Mouse (Mus musculus): ENCODE measurements around the gene Frmpd1. TPM values are rescaled to one million over a fixed set of nuclear protein-coding genes. Genes with fewer than 3 reads are reported as not detected.

Gene Frmpd1
- polyA plus RNA-seq, 1 experiment: not detected

DNA sequence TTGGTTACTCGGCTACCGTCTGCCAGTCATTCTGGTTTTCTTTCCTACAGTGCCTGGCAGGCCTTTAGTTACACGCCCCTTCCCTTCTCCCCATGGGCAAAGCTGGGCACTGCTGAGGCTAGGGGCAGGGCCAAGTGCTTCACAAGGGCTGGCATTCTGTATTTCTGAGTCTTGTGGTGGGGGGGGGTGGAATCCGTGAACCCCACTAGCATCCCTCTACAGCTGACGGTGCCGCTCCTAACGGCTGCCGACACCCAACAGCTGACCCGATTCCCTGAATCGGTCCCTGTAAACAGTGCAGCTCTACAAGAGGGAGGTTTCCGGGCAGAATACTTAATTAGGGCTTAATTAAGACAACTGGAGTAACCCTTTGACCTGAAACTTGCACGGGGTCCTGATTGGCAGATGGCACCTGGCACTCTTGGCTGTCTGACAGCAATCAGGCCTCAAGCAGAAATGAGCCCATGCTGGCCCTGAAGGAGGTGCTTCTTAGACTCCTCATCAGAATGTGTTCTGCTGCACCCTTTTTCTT, 24.2 kb downstream of the Frmpd1 start:
- no peak overlapping the region for H3K4me3 ChIP-seq (replicated peaks; ENCODE audit: control insufficient read depth, low read depth, low read length)

GRCm38 (mm10) chr4:45212342-45213063, 27.8 kb downstream of the Frmpd1 start:
- no peak overlapping the region for H3K4me3 ChIP-seq (replicated peaks; ENCODE audit: control insufficient read depth, low read depth, low read length)
- 70% methylated on average over 11 of the region's 11 CpGs for whole genome bisulfite sequencing
- no peaks in the 10 kb centered on the region for H3K4me1 ChIP-seq (ENCODE audit: control insufficient read depth, insufficient read depth, low read length)
- no peak overlapping the region for H3K27ac ChIP-seq (ENCODE audit: control insufficient read depth, insufficient read depth, low read depth, low read length, poor library complexity)
- no peak for TF ChIP-seq POLR2A (IDR thresholded peaks at IDR 0.05; ENCODE audit: borderline replicate concordance, control insufficient read depth, low read depth, low read length)
- TF ChIP-seq CTCF (IDR thresholded peaks at IDR 0.05; ENCODE audit: control insufficient read depth, insufficient read depth, low read length): no peak

More for the DNA sequence above, 24.2 kb downstream of the Frmpd1 start:
- no peak overlapping the region for H3K27ac ChIP-seq (ENCODE audit: control insufficient read depth, insufficient read depth, low read depth, low read length, poor library complexity)
- H3K4me1 ChIP-seq (ENCODE audit: control insufficient read depth, insufficient read depth, low read length): no peaks in the 10 kb centered on the region
- 75% methylated on average over 12 of the region's 12 CpGs for WGBS
- no peak for TF ChIP-seq POLR2A (IDR thresholded peaks at IDR 0.05; ENCODE audit: borderline replicate concordance, control insufficient read depth, low read depth, low read length)
- TF ChIP-seq CTCF (IDR thresholded peaks at IDR 0.05; ENCODE audit: control insufficient read depth, insufficient read depth, low read length): no peak

DNA sequence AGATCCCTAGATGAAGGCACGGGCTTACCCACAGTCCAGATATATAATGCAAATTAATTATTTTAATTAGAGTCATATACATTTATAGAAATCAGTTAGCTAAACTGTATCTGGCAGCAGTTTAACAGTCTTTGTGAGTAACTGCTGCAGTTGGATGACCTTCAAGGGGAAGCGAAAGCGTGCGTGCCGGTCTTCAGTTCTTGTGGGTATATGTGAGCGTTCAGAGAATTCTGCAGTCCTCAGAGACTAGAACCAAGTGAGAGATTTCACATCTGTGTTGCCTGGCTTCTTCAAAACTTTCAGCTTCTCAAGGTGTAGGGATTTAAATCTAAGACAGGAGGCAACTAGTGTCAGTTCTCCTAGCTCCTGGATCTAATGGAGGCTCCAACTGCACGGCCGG, 35.3 kb downstream of the Frmpd1 start:
- Histone ChIP-seq H3K4me3 (replicated peaks; ENCODE audit: control insufficient read depth, low read depth, low read length) (no peak overlapping the region), H3K27ac (ENCODE audit: control insufficient read depth, insufficient read depth, low read depth, low read length, poor library complexity) (no peak overlapping the region), H3K4me1 (ENCODE audit: control insufficient read depth, insufficient read depth, low read length) (peaks cover 2% of the 10 kb centered on the region)
- 74% methylated on average over 8 of the region's 8 CpGs for WGBS
- TF ChIP-seq CTCF (IDR thresholded peaks at IDR 0.05; ENCODE audit: control insufficient read depth, insufficient read depth, low read length): no peak
- no peak for TF ChIP-seq POLR2A (IDR thresholded peaks at IDR 0.05; ENCODE audit: borderline replicate concordance, control insufficient read depth, low read depth, low read length)

GRCm38 (mm10) chr4:45222395-45222794, 37.7 kb downstream of the Frmpd1 start:
- 84% methylated on average over 2 of the region's 2 CpGs for WGBS
- no peak for TF ChIP-seq CTCF (IDR thresholded peaks at IDR 0.05; ENCODE audit: control insufficient read depth, insufficient read depth, low read length)
- TF ChIP-seq POLR2A (IDR thresholded peaks at IDR 0.05; ENCODE audit: borderline replicate concordance, control insufficient read depth, low read depth, low read length): no peak
- no peak overlapping the region for H3K27ac ChIP-seq (ENCODE audit: control insufficient read depth, insufficient read depth, low read depth, low read length, poor library complexity)

DNA sequence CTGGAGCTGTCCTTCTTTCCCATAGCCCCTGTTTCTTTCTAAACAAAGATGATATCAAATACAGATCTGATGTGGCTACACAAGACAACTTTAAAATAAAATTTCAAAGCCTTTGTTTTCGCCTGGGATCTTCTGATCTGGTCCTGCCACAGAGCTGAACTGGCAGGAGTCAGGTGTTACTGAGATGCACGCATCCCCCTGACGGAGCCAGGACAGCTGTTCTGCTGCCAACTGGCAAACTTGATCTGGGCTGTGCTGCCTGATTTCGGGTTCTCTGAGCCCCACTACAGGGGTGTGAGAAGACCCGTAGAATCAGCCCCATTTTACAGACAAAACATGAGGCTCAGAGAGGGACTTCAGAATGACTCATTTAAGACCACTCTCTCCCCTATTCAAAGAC, 45.6 kb downstream of the Frmpd1 start:
- H3K27ac ChIP-seq (ENCODE audit: control insufficient read depth, insufficient read depth, low read depth, low read length, poor library complexity): no peak overlapping the region
- no peak overlapping the region for H3K4me3 ChIP-seq (replicated peaks; ENCODE audit: control insufficient read depth, low read depth, low read length)
- WGBS: 78% methylated on average over 5 of the region's 5 CpGs
- no peaks in the 10 kb centered on the region for H3K4me1 ChIP-seq (ENCODE audit: control insufficient read depth, insufficient read depth, low read length)
- TF ChIP-seq POLR2A (IDR thresholded peaks at IDR 0.05; ENCODE audit: borderline replicate concordance, control insufficient read depth, low read depth, low read length) (no peak), CTCF (IDR thresholded peaks at IDR 0.05; ENCODE audit: control insufficient read depth, insufficient read depth, low read length) (no peak)

More at GRCm38 (mm10) chr4:45222395-45222794, 37.7 kb downstream of the Frmpd1 start:
- no peak overlapping the region for H3K4me3 ChIP-seq (replicated peaks; ENCODE audit: control insufficient read depth, low read depth, low read length)
- H3K4me1 ChIP-seq (ENCODE audit: control insufficient read depth, insufficient read depth, low read length): peaks cover 2% of the 10 kb centered on the region

DNA sequence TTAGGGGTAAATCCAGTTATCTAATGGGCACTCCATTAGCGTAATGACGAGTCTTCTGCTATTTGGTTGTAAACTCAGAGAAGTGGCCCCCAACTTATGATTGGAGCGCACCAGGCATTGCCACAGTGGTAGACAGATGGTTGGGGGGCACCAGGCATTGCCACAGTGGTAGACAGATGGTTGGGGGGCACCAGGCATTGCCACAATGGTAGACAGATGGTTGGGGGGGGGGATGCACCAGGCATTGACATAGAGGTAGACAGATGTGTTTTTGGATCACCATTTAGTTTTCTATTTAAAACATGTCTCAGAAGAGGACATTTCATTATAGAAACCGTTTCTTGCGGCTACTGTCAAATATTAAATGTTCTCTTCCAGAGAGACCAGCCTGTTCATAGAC, 53.6 kb downstream of the Frmpd1 start:
- no peak overlapping the region for H3K4me3 ChIP-seq (replicated peaks; ENCODE audit: control insufficient read depth, low read depth, low read length)
- no peaks in the 10 kb centered on the region for H3K4me1 ChIP-seq (ENCODE audit: control insufficient read depth, insufficient read depth, low read length)
- H3K27ac ChIP-seq (ENCODE audit: control insufficient read depth, insufficient read depth, low read depth, low read length, poor library complexity): no peak overlapping the region
- 84% methylated on average over 5 of the region's 5 CpGs for WGBS
- TF ChIP-seq POLR2A (IDR thresholded peaks at IDR 0.05; ENCODE audit: borderline replicate concordance, control insufficient read depth, low read depth, low read length) (no peak), CTCF (IDR thresholded peaks at IDR 0.05; ENCODE audit: control insufficient read depth, insufficient read depth, low read length) (no peak)

GRCm38 (mm10) chr4:45241330-45241729, 56.7 kb downstream of the Frmpd1 start:
- H3K4me3 ChIP-seq (replicated peaks; ENCODE audit: control insufficient read depth, low read depth, low read length): no peak overlapping the region
- H3K27ac ChIP-seq (ENCODE audit: control insufficient read depth, insufficient read depth, low read depth, low read length, poor library complexity): no peak overlapping the region
- no peaks in the 10 kb centered on the region for H3K4me1 ChIP-seq (ENCODE audit: control insufficient read depth, insufficient read depth, low read length)
- 74% methylated on average over 5 of the region's 5 CpGs for WGBS
- TF ChIP-seq CTCF (IDR thresholded peaks at IDR 0.05; ENCODE audit: control insufficient read depth, insufficient read depth, low read length): no peak
- no peak for TF ChIP-seq POLR2A (IDR thresholded peaks at IDR 0.05; ENCODE audit: borderline replicate concordance, control insufficient read depth, low read depth, low read length)

DNA sequence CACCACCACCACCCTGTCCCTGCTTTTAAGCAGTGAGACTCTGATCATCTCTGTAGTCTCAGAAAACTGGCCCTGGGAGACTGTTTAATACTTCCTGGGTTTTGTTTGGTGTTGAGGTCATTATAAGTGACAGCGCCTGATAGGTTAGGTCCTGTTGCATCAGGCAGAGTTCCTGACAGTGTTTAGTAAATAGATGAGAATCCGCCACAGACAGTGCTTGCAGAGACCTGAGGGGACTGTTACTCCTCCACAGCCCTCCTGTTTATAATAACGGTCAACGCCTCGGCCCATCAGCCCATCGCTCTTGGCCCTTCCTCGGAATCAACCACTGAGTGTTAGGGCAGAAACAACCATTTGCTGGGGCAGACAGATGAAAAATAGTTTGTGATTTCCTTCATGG, 57.5 kb downstream of the Frmpd1 start:
- TF ChIP-seq POLR2A (IDR thresholded peaks at IDR 0.05; ENCODE audit: borderline replicate concordance, control insufficient read depth, low read depth, low read length): no peak
- Histone ChIP-seq H3K27ac (ENCODE audit: control insufficient read depth, insufficient read depth, low read depth, low read length, poor library complexity) (no peak overlapping the region), H3K4me1 (ENCODE audit: control insufficient read depth, insufficient read depth, low read length) (no peaks in the 10 kb centered on the region), H3K4me3 (replicated peaks; ENCODE audit: control insufficient read depth, low read depth, low read length) (no peak overlapping the region)
- WGBS: 74% methylated on average over 7 of the region's 7 CpGs
